Mouse (Mus musculus) kidney, adult 2 months (tissue): ENCODE data around the gene Ccng1. TPM values are rescaled to one million over a fixed set of nuclear protein-coding genes. Genes with fewer than 3 reads are reported as not detected.

Source experiments
- DNase-seq: peaks from one replicate; pipeline ENCODE4 v3.0.0; 2021
- H3K27ac ChIP-seq: fragments of 200-500 bp; 2 replicates; pipeline ENCODE4 v1.5.1; 2012; ENCODE audit warnings: low read depth, low read length, control low read depth, inconsistent platforms; ENCODE audit not compliant: insufficient read depth
- H3K27me3 ChIP-seq: fragments of 200-500 bp; replicated peaks from 2 replicates; pipeline ENCODE4 v1.6.1; 2012; ENCODE audit warnings: mild to moderate bottlenecking, moderate library complexity, low read length, inconsistent platforms; ENCODE audit not compliant: control insufficient read depth, insufficient read depth
- H3K36me3 ChIP-seq: fragments of 200-500 bp; 2 replicates; pipeline ENCODE4 v1.6.1; 2012; ENCODE audit warnings: mild to moderate bottlenecking, moderate library complexity, low read length, inconsistent platforms; ENCODE audit not compliant: control insufficient read depth, insufficient read depth
- H3K4me1 ChIP-seq: fragments of 200-500 bp; 2 replicates; pipeline ENCODE4 v1.6.1; 2011; ENCODE audit warnings: low read length; ENCODE audit not compliant: control insufficient read depth, insufficient read depth
- H3K4me3 ChIP-seq: fragments of 200-500 bp; 2 replicates; pipeline ENCODE4 v1.5.1; 2011; ENCODE audit warnings: mild to moderate bottlenecking, low read depth, low read length, control low read depth; ENCODE audit not compliant: insufficient read depth
- CTCF ChIP-seq: fragments of 200-500 bp; conservative IDR thresholded peaks from 2 replicates; pipeline ENCODE4 v1.5.1; 2011; ENCODE audit warnings: low read depth, mild to moderate bottlenecking, control low read depth, low read length, moderate library complexity, mixed read lengths; ENCODE audit not compliant: insufficient read depth, insufficient read length
- POLR2A ChIP-seq: fragments of 200-500 bp; IDR thresholded peaks from one replicate; pipeline ENCODE4 v1.6.1; 2011; ENCODE audit warnings: low read depth, low read length, control low read depth
- WGBS: fragments of 180-500 bp; shearing (Covaris S2); methylation state at CpG from one replicate; pipeline ENCODE4 v1.1.7; 2018; 5-methylcytosine and 5-hydroxymethylcytosine counted together
- polyA plus RNA-seq: library from polyadenylated mRNA; depleted of rRNA; stranded (reverse); fragments of >200 nt; gene quantifications from 2 replicates; pipeline ENCODE4 v1.2.3, GENCODE M21; 2012

The Ccng1 gene
- polyA plus RNA-seq, 1 experiment, result 29.1 TPM

DNA sequence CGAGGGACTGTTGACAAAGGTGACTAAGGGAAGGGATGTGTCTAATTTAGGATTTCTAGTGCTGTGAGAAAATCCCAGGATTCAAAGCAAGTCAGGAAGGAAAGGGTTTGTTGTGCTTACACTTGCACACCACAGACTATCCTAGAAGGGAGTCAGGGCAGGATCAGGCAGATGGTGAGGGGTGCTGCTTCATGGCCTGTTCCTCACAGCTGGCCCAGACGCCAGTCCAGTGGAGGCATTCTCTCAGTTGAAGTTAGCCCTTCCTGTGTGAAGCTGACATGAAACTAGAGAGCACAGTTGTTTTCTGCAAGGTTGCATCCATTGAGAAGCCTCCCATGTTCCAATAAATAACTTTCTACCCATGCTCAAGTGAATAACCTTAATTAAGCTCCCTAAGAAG lies 7.4 kb downstream of the Ccng1 start:
- Histone ChIP-seq H3K27me3 (no peaks in the 10 kb centered on the region), H3K4me3 (no peak overlapping the region), H3K4me1 (no peaks in the 10 kb centered on the region), H3K36me3 (no peaks in the 10 kb centered on the region; the same call in none of the 2 replicates), H3K27ac (no peak overlapping the region)
- WGBS, result 54% methylated on average over 2 of the region's 2 CpGs
- TF ChIP-seq CTCF (no peak), POLR2A (no peak)
- DNase-seq, result no peak

- no peaks in the 10 kb centered on the region; the same call in none of the 2 replicates for H3K36me3 ChIP-seq
- 91% methylated on average over 12 of the region's 12 CpGs for WGBS
- TF ChIP-seq CTCF, result no peak
- no peak for TF ChIP-seq POLR2A
- no peak for DNase-seq
- no peaks in the 10 kb centered on the region for H3K4me1 ChIP-seq
- no peak overlapping the region for H3K27ac ChIP-seq
- no peaks in the 10 kb centered on the region for H3K27me3 ChIP-seq
- no peak overlapping the region for H3K4me3 ChIP-seq
Observed at GRCm38 (mm10) chr11:40746361-40746760, 8.8 kb downstream of the Ccng1 start.

DNA sequence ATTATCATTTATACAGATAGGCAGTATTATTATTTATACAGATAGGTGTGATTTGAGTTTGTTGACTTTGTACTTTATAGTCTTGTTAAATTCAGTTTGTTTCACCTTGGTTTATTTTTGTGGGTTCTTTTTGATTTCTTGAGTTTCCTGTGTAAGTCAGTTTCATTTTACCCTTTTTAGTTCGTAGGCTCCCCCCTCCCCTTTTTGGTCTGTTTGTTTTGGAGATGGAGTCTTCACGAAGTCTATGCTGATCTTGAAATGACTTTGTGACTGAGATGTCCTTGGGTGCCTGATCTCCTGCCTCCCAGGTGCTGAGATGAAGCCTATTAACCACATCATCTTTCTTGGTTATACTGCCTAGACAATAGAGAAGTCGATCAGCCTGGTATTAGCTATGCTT lies 10.8 kb downstream of the Ccng1 start:
- no peak overlapping the region for H3K27ac ChIP-seq
- H3K4me1 ChIP-seq, result no peaks in the 10 kb centered on the region
- H3K36me3 ChIP-seq, result peaks cover 2% of the 10 kb centered on the region
- H3K4me3 ChIP-seq, result no peak overlapping the region
- TF ChIP-seq POLR2A, result no peak
- TF ChIP-seq CTCF, result no peak
- DNase-seq, result no peak
- 83% methylated on average over 3 of the region's 3 CpGs for WGBS
- H3K27me3 ChIP-seq, result no peaks in the 10 kb centered on the region

DNA sequence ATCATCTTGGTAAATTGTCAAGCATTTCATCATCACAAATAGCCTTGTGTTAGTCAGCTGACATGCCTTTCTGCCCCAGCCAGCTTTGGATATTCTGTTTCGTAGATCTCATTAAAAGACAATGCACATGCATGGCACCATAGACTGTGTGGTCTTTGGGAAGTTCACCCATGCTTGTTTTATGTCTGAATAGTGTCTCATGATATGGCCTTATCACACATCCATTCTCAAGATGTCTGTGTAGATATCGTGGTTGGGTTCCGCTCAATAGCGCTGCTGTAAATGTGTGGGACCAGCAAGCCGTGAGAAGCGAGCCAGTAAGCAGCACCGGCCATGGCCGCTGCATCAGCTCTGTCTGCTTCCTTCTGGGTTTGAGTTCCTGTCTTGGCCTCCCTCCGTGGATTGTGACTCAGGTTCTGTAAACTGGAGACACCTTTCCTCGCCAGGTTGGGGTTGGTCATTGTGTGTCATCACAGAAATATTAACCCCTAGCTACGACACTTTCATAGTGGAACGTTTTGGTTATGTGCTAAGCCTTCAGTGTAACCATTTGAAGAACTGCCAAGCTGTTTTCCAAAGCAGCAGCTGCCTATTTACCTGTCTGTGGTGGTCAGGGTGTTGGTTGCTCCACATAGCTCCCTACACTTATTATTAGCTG lies 13.4 kb downstream of the Ccng1 start:
- peaks cover 5% of the 10 kb centered on the region for H3K36me3 ChIP-seq
- TF ChIP-seq CTCF, result no peak
- TF ChIP-seq POLR2A, result no peak
- DNase-seq, result no peak
- H3K27me3 ChIP-seq, result no peaks in the 10 kb centered on the region
- no peak overlapping the region for H3K27ac ChIP-seq
- H3K4me1 ChIP-seq, result no peaks in the 10 kb centered on the region
- 93% methylated on average over 12 of the region's 12 CpGs for WGBS
- H3K4me3 ChIP-seq, result no peak overlapping the region

- H3K4me1 ChIP-seq, result no peaks in the 10 kb centered on the region
- no peak overlapping the region for H3K27ac ChIP-seq
- TF ChIP-seq CTCF, result no peak
- no peak for DNase-seq
- 92% methylated on average over 3 of the region's 3 CpGs for WGBS
- H3K36me3 ChIP-seq, result peaks cover 6% of the 10 kb centered on the region
- no peak overlapping the region for H3K4me3 ChIP-seq
- no peaks in the 10 kb centered on the region for H3K27me3 ChIP-seq
Observed at GRCm38 (mm10) chr11:40737369-40737768, 17.7 kb downstream of the Ccng1 start.

- Histone ChIP-seq H3K36me3 (peaks cover 4% of the 10 kb centered on the region), H3K4me3 (peak overlapping the region; percentile 65), H3K27me3 (no peaks in the 10 kb centered on the region), H3K27ac (peak overlapping the region; percentile 71; the same call in 1 of the 2 replicates), H3K4me1 (no peaks in the 10 kb centered on the region)
- TF ChIP-seq POLR2A (no peak), CTCF (no peak)
- no peak for DNase-seq
- WGBS, result 2% methylated on average over 11 of the region's 11 CpGs
Observed at GRCm38 (mm10) chr11:40734251-40734752, 20.8 kb downstream of the Ccng1 start.

GRCm38 (mm10) chr11:40733339-40734174 lies 21.6 kb downstream of the Ccng1 start, which contains the start of the genes Hmmr and Nudcd2:
Gene Hmmr, minus strand, starts transcription at chr11:40733422.
Gene Nudcd2, plus strand, starts transcription at chr11:40733667.
- no peaks in the 10 kb centered on the region for H3K4me1 ChIP-seq
- H3K27me3 ChIP-seq, result no peaks in the 10 kb centered on the region
- peak; percentile 98 for DNase-seq
- H3K27ac ChIP-seq, result peak within 1 kb of the TSS; percentile 71; the same call in 1 of the 2 replicates
- TF ChIP-seq CTCF, result no peak
- peak; percentile 26 for TF ChIP-seq POLR2A
- WGBS, result under 1% methylated on average over 52 of the region's 52 CpGs
- peaks cover 2% of the 10 kb centered on the region for H3K36me3 ChIP-seq
- peak within 1 kb of the TSS; percentile 65 for H3K4me3 ChIP-seq
